Mouse (Mus musculus) spleen, adult 18-20 months (tissue): ENCODE data around the gene 1700016D06Rik.

Experiments
- DNase-seq, 2 experiments: peaks; one replicate each; pipeline ENCODE4 v3.0.0; 2022; ENCODE audit warnings: mixed read lengths in 2 of 2

1700016D06Rik gene

GRCm38 (mm10) chr8:11701033-11701362 lies at the start of gene 1700016D06Rik:
1700016D06Rik (minus strand) TSS chr8:11701063.
- DNase-seq, result no peak

- no peak for DNase-seq
Observed at GRCm38 (mm10) chr8:11749472-11749871, 48.6 kb upstream of the 1700016D06Rik start.

GRCm38 (mm10) chr8:11746850-11747600 lies 46.2 kb upstream of the 1700016D06Rik start:
- no peak for DNase-seq

- no peak for DNase-seq
Observed at GRCm38 (mm10) chr8:11743580-11743979, 42.7 kb upstream of the 1700016D06Rik start.

- DNase-seq, result no peak
Observed at GRCm38 (mm10) chr8:11740857-11741256, 40.0 kb upstream of the 1700016D06Rik start.

- no peak for DNase-seq
Observed at GRCm38 (mm10) chr8:11739082-11739481, 38.2 kb upstream of the 1700016D06Rik start.

- DNase-seq, result no peak
Observed at GRCm38 (mm10) chr8:11737096-11737495, 36.2 kb upstream of the 1700016D06Rik start.

GRCm38 (mm10) chr8:11735672-11736235 lies 34.9 kb upstream of the 1700016D06Rik start:
- DNase-seq, result no peak

GRCm38 (mm10) chr8:11730271-11730940 lies 29.5 kb upstream of the 1700016D06Rik start:
- no peak for DNase-seq

GRCm38 (mm10) chr8:11728482-11729295 lies 27.8 kb upstream of the 1700016D06Rik start:
- DNase-seq, result no peak

GRCm38 (mm10) chr8:11727651-11728481 lies 27.0 kb upstream of the 1700016D06Rik start, which contains the start of gene Arhgef7:
Arhgef7 (plus strand) TSS chr8:11727721.
- no peak for DNase-seq

- no peak for DNase-seq
Observed at GRCm38 (mm10) chr8:11727273-11727650, 26.4 kb upstream of the 1700016D06Rik start.

GRCm38 (mm10) chr8:11717194-11717593 lies 16.3 kb upstream of the 1700016D06Rik start:
- no peak for DNase-seq

GRCm38 (mm10) chr8:11712244-11712643 lies 11.4 kb upstream of the 1700016D06Rik start:
- no peak for DNase-seq

GRCm38 (mm10) chr8:11710415-11710814 lies 9.6 kb upstream of the 1700016D06Rik start:
- no peak for DNase-seq

- no peak for DNase-seq
Observed at GRCm38 (mm10) chr8:11709542-11709941, 8.7 kb upstream of the 1700016D06Rik start.

GRCm38 (mm10) chr8:11708815-11709214 lies 8.0 kb upstream of the 1700016D06Rik start:
- DNase-seq, result no peak

GRCm38 (mm10) chr8:11707701-11708100 lies 6.8 kb upstream of the 1700016D06Rik start:
- DNase-seq, result no peak

- DNase-seq, result no peak
Observed at GRCm38 (mm10) chr8:11705818-11706217, 5.0 kb upstream of the 1700016D06Rik start.

GRCm38 (mm10) chr8:11704716-11705420 lies 4.0 kb upstream of the 1700016D06Rik start:
- DNase-seq, result no peak

- DNase-seq, result no peak
Observed at GRCm38 (mm10) chr8:11703789-11704188, 2.9 kb upstream of the 1700016D06Rik start.
